Mouse (Mus musculus) MEL (cell line): Measurements from ENCODE around the gene Actr3b. TPM values are rescaled to one million over a fixed set of nuclear protein-coding genes. Genes with fewer than 3 reads are reported as not detected.

Experiments
- DNase-seq: peaks from one replicate; pipeline ENCODE4 v3.0.0; 2011; ENCODE audit warnings: low read depth, low spot score
- H3K27ac ChIP-seq: 2 replicates; pipeline ENCODE4 v1.5.1; 2012; ENCODE audit warnings: low read depth, mild to moderate bottlenecking, control low read depth, low read length, moderate library complexity; ENCODE audit not compliant: control insufficient read depth
- H3K27me3 ChIP-seq, 2 experiments: fragments of 150-350 bp in 1 of 2; sonication (generic) in 1 of 2; 2 replicates each; pipeline ENCODE4 v1.6.1; 2012; ENCODE audit warnings: low read length in 2 of 2, mild to moderate bottlenecking in 2 of 2, improper control_type of control experiment in 1 of 2, moderate library complexity in 1 of 2; ENCODE audit not compliant: insufficient read depth in 2 of 2, control insufficient read depth in 1 of 2
- H3K36me3 ChIP-seq, 2 experiments: 2 replicates each; pipeline ENCODE4 v1.6.1; 2012 to 2014; ENCODE audit warnings: low read length in 2 of 2, improper control_type of control experiment in 1 of 2, inconsistent platforms in 1 of 2, mild to moderate bottlenecking in 1 of 2; ENCODE audit not compliant: insufficient read depth in 2 of 2, control insufficient read depth in 1 of 2
- H3K4me1 ChIP-seq, 2 experiments: fragments of 150-350 bp in 1 of 2; sonication (generic) in 1 of 2; 2 replicates each; pipeline ENCODE4 v1.6.1; 2012; ENCODE audit warnings: low read length in 2 of 2, improper control_type of control experiment in 1 of 2, mild to moderate bottlenecking in 1 of 2; ENCODE audit not compliant: insufficient read depth in 2 of 2, control insufficient read depth in 1 of 2
- H3K4me3 ChIP-seq, 2 experiments: fragments of 150-350 bp in 1 of 2; sonication (generic) in 1 of 2; 2 replicates each; pipeline ENCODE4 v1.5.1; 2012; ENCODE audit warnings: low read depth in 2 of 2, low read length in 2 of 2, mild to moderate bottlenecking in 2 of 2, moderate library complexity in 2 of 2, control low read depth in 1 of 2, improper control_type of control experiment in 1 of 2; ENCODE audit not compliant: control insufficient read depth in 1 of 2, insufficient read depth in 1 of 2
- H3K79me2 ChIP-seq: 2 replicates; pipeline ENCODE4 v1.6.1; 2012; ENCODE audit warnings: mild to moderate bottlenecking, low read length, moderate library complexity; ENCODE audit not compliant: control insufficient read depth, poor library complexity, insufficient read depth
- H3K9ac ChIP-seq: 2 replicates; pipeline ENCODE4 v1.6.1; 2012; ENCODE audit warnings: low read depth, mild to moderate bottlenecking, control low read depth, low read length, moderate library complexity; ENCODE audit not compliant: control insufficient read depth, poor library complexity, severe bottlenecking
- H3K9me3 ChIP-seq: fragments of 150-350 bp; sonication (generic); replicated peaks from 2 replicates; pipeline ENCODE4 v1.6.1; 2012; ENCODE audit warnings: mild to moderate bottlenecking, low read length, improper control_type of control experiment, moderate library complexity; ENCODE audit not compliant: insufficient read depth
- CHD2 ChIP-seq: IDR thresholded peaks from 2 replicates; pipeline ENCODE4 v1.6.1; 2011; ENCODE audit warnings: low read length, improper control_type of control experiment
- CTCF ChIP-seq, 3 experiments: IDR thresholded peaks in 2 of 3; conservative IDR thresholded peaks in 1 of 3; 2 replicates each; pipeline ENCODE4 v1.5.1; 2011 to 2012; ENCODE audit warnings: low read length in 3 of 3, low read depth in 2 of 3, mild to moderate bottlenecking in 2 of 3, improper control_type of control experiment in 1 of 3, inconsistent platforms in 1 of 3, mixed read lengths in 1 of 3, moderate library complexity in 1 of 3; ENCODE audit not compliant: control insufficient read depth in 1 of 3, insufficient read depth in 1 of 3, poor library complexity in 1 of 3, severe bottlenecking in 1 of 3
- ELF1 ChIP-seq: IDR thresholded peaks from 2 replicates; pipeline ENCODE4 v1.6.1; 2014; ENCODE audit warnings: low read depth, mild to moderate bottlenecking, inconsistent platforms, low read length, improper control_type of control experiment, moderate library complexity
- EP300 ChIP-seq, 2 experiments: IDR thresholded peaks; 2 replicates each; pipeline ENCODE4 v1.6.1; 2011; ENCODE audit warnings: improper control_type of control experiment in 2 of 2, low read length in 2 of 2, low read depth in 1 of 2, mild to moderate bottlenecking in 1 of 2
- ETS1 ChIP-seq: IDR thresholded peaks from 2 replicates; pipeline ENCODE4 v1.6.1; 2012; ENCODE audit warnings: low read depth, mild to moderate bottlenecking, inconsistent platforms, low read length, improper control_type of control experiment, moderate library complexity
- GABPA ChIP-seq: IDR thresholded peaks from 2 replicates; pipeline ENCODE4 v1.6.1; 2012; ENCODE audit warnings: low read depth, mild to moderate bottlenecking, inconsistent platforms, low read length, improper control_type of control experiment, moderate library complexity
- GATA1 ChIP-seq: IDR thresholded peaks from 2 replicates; pipeline ENCODE4 v1.6.1; 2011; ENCODE audit warnings: low read depth, low read length, improper control_type of control experiment
- JUND ChIP-seq: IDR thresholded peaks from 2 replicates; pipeline ENCODE4 v1.6.1; 2011; ENCODE audit warnings: low read depth, mild to moderate bottlenecking, improper control_type of control experiment, low read length
- KAT2A ChIP-seq: conservative IDR thresholded peaks from 2 replicates; pipeline ENCODE4 v1.6.1; 2012; ENCODE audit warnings: low read depth, low read length, improper control_type of control experiment, inconsistent platforms
- MAFK ChIP-seq: IDR thresholded peaks from 2 replicates; pipeline ENCODE4 v1.6.1; 2011; ENCODE audit warnings: low read depth, mild to moderate bottlenecking, low read length, improper control_type of control experiment, borderline replicate concordance
- MAX ChIP-seq: IDR thresholded peaks from 2 replicates; pipeline ENCODE4 v1.6.1; 2011; ENCODE audit warnings: low read length, improper control_type of control experiment
- MAZ ChIP-seq: IDR thresholded peaks from 2 replicates; pipeline ENCODE4 v1.6.1; 2012; ENCODE audit warnings: low read depth, mild to moderate bottlenecking, inconsistent platforms, low read length, improper control_type of control experiment
- MEF2A ChIP-seq: IDR thresholded peaks from 2 replicates; pipeline ENCODE4 v1.6.1; 2014; ENCODE audit warnings: low read depth, mild to moderate bottlenecking, inconsistent platforms, low read length, improper control_type of control experiment; ENCODE audit not compliant: poor library complexity, insufficient replicate concordance, severe bottlenecking; ENCODE audit errors: extremely low read depth
- MXI1 ChIP-seq: IDR thresholded peaks from 2 replicates; pipeline ENCODE4 v1.6.1; 2011; ENCODE audit warnings: mild to moderate bottlenecking, low read depth, low read length, improper control_type of control experiment
- MYB ChIP-seq: IDR thresholded peaks from 2 replicates; pipeline ENCODE4 v1.6.1; 2011; ENCODE audit warnings: mild to moderate bottlenecking, low read depth, low read length, improper control_type of control experiment
- NELFE ChIP-seq: IDR thresholded peaks from 2 replicates; pipeline ENCODE4 v1.6.1; 2011; ENCODE audit warnings: low read depth, low read length, improper control_type of control experiment
- NRF1 ChIP-seq: IDR thresholded peaks from 2 replicates; pipeline ENCODE4 v1.6.1; 2014; ENCODE audit warnings: low read depth, mild to moderate bottlenecking, inconsistent platforms, low read length, improper control_type of control experiment, moderate library complexity; ENCODE audit not compliant: poor library complexity, insufficient read depth, severe bottlenecking
- POLR2AphosphoS5 ChIP-seq: IDR thresholded peaks from 2 replicates; pipeline ENCODE4 v1.6.1; 2012; ENCODE audit warnings: low read depth, borderline replicate concordance, mild to moderate bottlenecking, inconsistent platforms, low read length, moderate library complexity, mixed read lengths
- RAD21 ChIP-seq: IDR thresholded peaks from 2 replicates; pipeline ENCODE4 v1.6.1; 2011; ENCODE audit warnings: mild to moderate bottlenecking, low read depth, low read length, improper control_type of control experiment
- SMC3 ChIP-seq: IDR thresholded peaks from 2 replicates; pipeline ENCODE4 v1.6.1; 2011; ENCODE audit warnings: low read depth, low read length, improper control_type of control experiment
- TAL1 ChIP-seq: IDR thresholded peaks from 2 replicates; pipeline ENCODE4 v1.6.1; 2012; ENCODE audit warnings: mild to moderate bottlenecking, inconsistent platforms, low read length, moderate library complexity, mixed read lengths
- TCF12 ChIP-seq: IDR thresholded peaks from 2 replicates; pipeline ENCODE4 v1.6.1; 2014; ENCODE audit warnings: low read depth, mild to moderate bottlenecking, inconsistent platforms, low read length, improper control_type of control experiment, moderate library complexity
- UBTF ChIP-seq: IDR thresholded peaks from 2 replicates; pipeline ENCODE4 v1.6.1; 2012; ENCODE audit warnings: low read depth, mild to moderate bottlenecking, inconsistent platforms, low read length, improper control_type of control experiment, moderate library complexity, borderline replicate concordance; ENCODE audit not compliant: insufficient read depth
- USF2 ChIP-seq, 2 experiments: IDR thresholded peaks; 2 replicates each; pipeline ENCODE4 v1.6.1; 2011 to 2012; ENCODE audit warnings: improper control_type of control experiment in 2 of 2, low read length in 2 of 2, borderline replicate concordance in 1 of 2, inconsistent platforms in 1 of 2, low read depth in 1 of 2, mild to moderate bottlenecking in 1 of 2; ENCODE audit not compliant: insufficient read depth in 1 of 2
- ZC3H11A ChIP-seq: IDR thresholded peaks from 2 replicates; pipeline ENCODE4 v1.6.1; 2012; ENCODE audit warnings: low read depth, mild to moderate bottlenecking, inconsistent platforms, low read length, improper control_type of control experiment
- ZMIZ1 ChIP-seq: IDR thresholded peaks from 2 replicates; pipeline ENCODE4 v1.6.1; 2012; ENCODE audit warnings: low read depth, mild to moderate bottlenecking, inconsistent platforms, low read length, improper control_type of control experiment, moderate library complexity
- ZNF384 ChIP-seq: IDR thresholded peaks from 2 replicates; pipeline ENCODE4 v1.6.1; 2012; ENCODE audit warnings: low read depth, mild to moderate bottlenecking, inconsistent platforms, low read length, improper control_type of control experiment
- polyA plus RNA-seq, 2 experiments: library from polyadenylated mRNA; stranded (reverse) in 1 of 2; unstranded in 1 of 2; fragments of >175 nt in 1 of 2; fragments of >200 nt in 1 of 2; gene quantifications; 2 replicates each; pipeline versions ENCODE4 v1.2.1 to v1.2.4; 2012; ENCODE audit warnings: low replicate concordance in 2 of 2, low read depth in 1 of 2; ENCODE audit not compliant: insufficient read length in 2 of 2, insufficient read depth in 1 of 2, missing spikeins in 1 of 2
- total RNA-seq: library from RNA; depleted of rRNA; stranded (reverse); fragments of 300-350 nt; gene quantifications from 2 replicates; pipeline ENCODE4 v1.2.3, GENCODE M21; 2012

Actr3b gene
- total and polyA plus RNA-seq, 3 experiments, result 8.7 to 11.1 TPM; not detected in 1

GRCm38 (mm10) chr5:25734318-25734717, 25.5 kb upstream of the Actr3b start (continued):
- TF ChIP-seq NELFE (no peak), MAFK (no peak), MXI1 (no peak), POLR2AphosphoS5 (no peak)

- no peaks in the 10 kb centered on the region for H3K79me2 ChIP-seq
- no peaks in the 10 kb centered on the region for H3K4me1 ChIP-seq
- peaks cover 6 to 11% of the 10 kb centered on the region in 2 experiments for H3K27me3 ChIP-seq
- H3K4me3 ChIP-seq, result no peak overlapping the region
- no peak overlapping the region for H3K27ac ChIP-seq
- H3K36me3 ChIP-seq, result no peaks in the 10 kb centered on the region
- H3K9ac ChIP-seq, result no peak overlapping the region
- DNase-seq, result no peak
- TF ChIP-seq JUND (no peak), MXI1 (no peak), USF2 (IDR thresholded peaks at IDR 0.05; ENCODE audit: borderline replicate concordance in 1 of 2, insufficient read depth in 1 of 2, low read depth in 1 of 2, low read length in 2 of 2) (no peak), MAFK (no peak), KAT2A (no peak), MYB (no peak), MAZ (no peak), GATA1 (no peak), ZC3H11A (no peak), SMC3 (no peak), ZNF384 (no peak), GABPA (no peak), ZMIZ1 (no peak), TAL1 (no peak), TCF12 (no peak)
- no peaks in the 10 kb centered on the region for H3K9me3 ChIP-seq
Observed at GRCm38 (mm10) chr5:25735861-25736260, 23.9 kb upstream of the Actr3b start.

DNA sequence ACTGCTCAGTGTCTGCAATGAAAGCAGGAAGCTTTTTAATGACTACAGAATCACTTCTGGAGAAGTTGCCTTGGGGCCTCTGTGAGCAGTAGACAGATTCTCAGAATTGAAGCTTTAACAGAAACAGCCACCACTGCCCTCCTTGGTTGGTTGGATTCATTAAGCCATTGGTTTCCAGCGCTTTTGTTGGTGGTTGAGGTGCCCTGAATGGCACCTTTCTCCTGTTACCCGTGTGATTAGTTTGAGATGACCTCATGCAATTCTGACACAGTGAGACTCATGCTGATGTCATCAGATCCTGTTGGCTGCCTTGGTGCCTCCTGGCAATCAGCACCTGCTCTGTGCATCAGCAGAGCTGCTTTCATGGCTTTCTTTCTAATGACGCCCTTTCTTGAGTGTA, 21.3 kb upstream of the Actr3b start:
- Histone ChIP-seq H3K4me1 (no peaks in the 10 kb centered on the region), H3K36me3 (no peaks in the 10 kb centered on the region), H3K9ac (no peak overlapping the region), H3K79me2 (no peaks in the 10 kb centered on the region), H3K9me3 (no peaks in the 10 kb centered on the region), H3K27me3 (peaks cover 6 to 11% of the 10 kb centered on the region in 2 experiments), H3K4me3 (no peak overlapping the region), H3K27ac (no peak overlapping the region)
- no peak for DNase-seq
- TF ChIP-seq MAX, result no peak
- no peak for TF ChIP-seq CHD2
- no peak for TF ChIP-seq MYB
- no peak for TF ChIP-seq ETS1
- no peak for TF ChIP-seq ZNF384
- TF ChIP-seq NELFE, result no peak
- TF ChIP-seq ELF1, result no peak
- TF ChIP-seq RAD21, result no peak
- TF ChIP-seq MAFK, result no peak
- TF ChIP-seq UBTF, result no peak
- no peak for TF ChIP-seq EP300 (IDR thresholded peaks at IDR 0.05; ENCODE audit: low read depth in 1 of 2, low read length in 2 of 2)
- TF ChIP-seq KAT2A, result no peak
- no peak for TF ChIP-seq MEF2A
- no peak for TF ChIP-seq SMC3
- TF ChIP-seq ZC3H11A, result no peak
- TF ChIP-seq TAL1, result no peak
- no peak for TF ChIP-seq MAZ
- TF ChIP-seq CTCF (IDR thresholded peaks at IDR 0.05 in 2 of 3, conservative IDR thresholded peaks at IDR 0.05 in 1 of 3; ENCODE audit: control insufficient read depth in 1 of 3, insufficient read depth in 1 of 3, low read depth in 2 of 3, low read length in 3 of 3, poor library complexity in 1 of 3, severe bottlenecking in 1 of 3), result no peak
- no peak for TF ChIP-seq USF2 (IDR thresholded peaks at IDR 0.05; ENCODE audit: borderline replicate concordance in 1 of 2, insufficient read depth in 1 of 2, low read depth in 1 of 2, low read length in 2 of 2)
- no peak for TF ChIP-seq NRF1
